Mouse (Mus musculus): ENCODE results near the gene Csf2ra. TPM values are rescaled to one million over a fixed set of nuclear protein-coding genes. Genes with fewer than 3 reads are reported as not detected.
A peak's percentile ranks its signal among the peaks of the same experiment; 100 is the strongest.
"Not testable (repeated sequence)": the region's sequence is repeated elsewhere in the genome, so short reads cannot be mapped to it uniquely, and the experiment has no call there.

The Csf2ra gene
- 192 and 203 TPM in 2 replicates for polyA plus RNA-seq (2012; rRNA removed)

DNA sequence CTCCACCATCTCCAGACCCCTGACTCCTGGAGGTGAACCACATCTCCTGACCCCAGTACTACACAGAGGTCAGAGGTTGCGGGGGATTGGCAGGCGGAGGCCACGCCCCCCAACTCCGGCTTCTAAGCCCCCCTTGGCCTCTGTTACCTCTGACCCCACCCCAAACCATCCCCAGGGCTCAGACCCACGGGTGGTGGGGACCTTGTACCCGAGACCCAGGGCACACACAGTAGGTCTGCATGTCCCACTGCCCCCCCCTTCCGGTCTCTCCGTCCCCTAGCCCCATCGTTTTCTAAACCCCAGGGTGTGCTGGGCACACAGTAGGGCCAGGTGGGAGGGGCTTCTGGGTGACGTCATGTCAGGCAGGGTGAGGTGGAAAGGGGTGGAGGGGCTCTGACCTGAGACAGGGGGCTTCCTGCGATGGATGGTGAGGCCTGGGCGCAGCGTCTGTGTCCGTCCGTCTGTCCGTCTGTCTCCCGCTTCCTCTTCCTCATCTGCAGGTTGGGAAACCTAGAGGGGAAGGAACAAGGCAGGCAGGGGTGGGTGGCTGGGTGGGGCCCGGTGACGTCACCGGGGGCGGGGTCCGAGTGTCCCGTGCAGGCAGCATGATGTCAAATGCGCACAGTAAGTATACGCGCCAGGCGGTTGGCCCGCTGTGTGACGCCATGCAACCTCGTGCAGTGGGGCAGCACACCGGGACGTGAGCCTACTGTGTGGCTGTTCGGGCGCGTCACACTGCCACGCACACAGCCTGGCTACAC lies at the start of gene Csf2ra:
Csf2ra (minus strand) TSS at position 489 of the 761 bp plus-strand sequence.
- no peak for TF ChIP-seq CTCF (IDR thresholded peaks at IDR 0.05; ENCODE audit: borderline replicate concordance, extremely low read depth, insufficient read depth, insufficient read length)
- TF ChIP-seq POLR2A (IDR thresholded peaks at IDR 0.05; ENCODE audit: borderline replicate concordance, extremely low read depth, insufficient read depth, insufficient read length, poor library complexity, severe bottlenecking), result no peak
- peak; percentile 11 for DNase-seq (ENCODE audit: low read depth)

DNA sequence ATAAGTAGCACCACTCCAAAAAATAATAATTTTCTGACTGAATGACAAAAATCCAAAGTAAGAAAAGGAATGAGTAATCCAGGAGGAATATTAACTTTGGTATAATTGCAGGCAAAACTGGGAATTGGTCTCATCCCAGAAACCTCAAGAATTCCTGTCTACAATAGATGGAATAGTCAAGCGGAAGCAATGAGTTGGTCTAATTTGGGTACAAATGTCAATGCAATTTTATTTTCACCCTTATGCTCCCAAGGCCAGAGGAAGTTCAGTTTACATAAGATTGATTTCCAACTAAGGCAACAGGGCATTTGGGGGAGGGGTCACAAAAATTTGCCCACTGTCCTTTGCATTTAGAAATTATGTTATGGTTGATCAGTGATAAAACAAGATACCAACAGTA lies 47.2 kb upstream of the Csf2ra start:
- no peak for DNase-seq (ENCODE audit: low read depth)
- TF ChIP-seq POLR2A (IDR thresholded peaks at IDR 0.05; ENCODE audit: borderline replicate concordance, extremely low read depth, insufficient read depth, insufficient read length, poor library complexity, severe bottlenecking) (no peak), CTCF (IDR thresholded peaks at IDR 0.05; ENCODE audit: borderline replicate concordance, extremely low read depth, insufficient read depth, insufficient read length) (no peak)

DNA sequence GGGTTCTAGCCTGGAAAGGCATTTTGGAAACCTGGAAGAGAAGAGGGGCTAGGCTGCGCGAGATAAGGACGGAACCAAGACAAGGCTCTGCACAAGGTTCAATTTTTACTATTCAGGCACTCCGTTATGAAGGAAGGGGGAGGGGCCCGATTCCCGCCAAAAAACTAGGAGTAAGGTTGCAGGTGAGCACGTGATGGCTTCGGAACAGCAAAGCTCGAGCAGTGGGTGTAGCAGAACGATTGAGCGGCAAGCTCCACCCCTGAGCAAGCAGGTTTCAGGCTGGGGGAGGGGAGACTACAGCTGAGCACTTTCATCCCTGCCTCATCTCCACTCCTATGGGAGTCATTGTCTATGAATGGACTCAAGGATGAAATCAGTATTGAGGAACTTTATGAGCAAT lies 40.9 kb upstream of the Csf2ra start:
- DNase-seq (ENCODE audit: low read depth), result not testable (repeated sequence)

DNA sequence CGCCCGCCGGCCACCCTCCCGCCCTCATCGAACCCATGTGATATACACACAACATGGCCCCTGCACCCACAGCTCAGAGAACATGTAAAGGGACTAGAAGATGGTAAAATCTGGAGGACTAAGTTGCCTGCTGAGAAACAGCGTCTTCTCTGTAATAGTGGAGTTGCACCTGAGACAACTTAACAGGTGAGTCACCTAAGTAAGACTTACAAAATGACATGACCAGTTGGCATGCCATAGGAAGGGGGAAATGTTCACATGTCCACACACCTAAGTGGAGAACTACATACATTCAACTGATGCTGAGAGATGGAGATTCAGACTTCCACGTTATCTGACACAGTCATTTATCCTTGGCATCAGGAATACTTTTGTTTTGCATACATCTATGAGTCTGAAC lies 38.9 kb upstream of the Csf2ra start:
- peak; percentile 18 for DNase-seq (ENCODE audit: low read depth)
- TF ChIP-seq CTCF (IDR thresholded peaks at IDR 0.05; ENCODE audit: borderline replicate concordance, extremely low read depth, insufficient read depth, insufficient read length) (no peak), POLR2A (IDR thresholded peaks at IDR 0.05; ENCODE audit: borderline replicate concordance, extremely low read depth, insufficient read depth, insufficient read length, poor library complexity, severe bottlenecking) (no peak)

DNA sequence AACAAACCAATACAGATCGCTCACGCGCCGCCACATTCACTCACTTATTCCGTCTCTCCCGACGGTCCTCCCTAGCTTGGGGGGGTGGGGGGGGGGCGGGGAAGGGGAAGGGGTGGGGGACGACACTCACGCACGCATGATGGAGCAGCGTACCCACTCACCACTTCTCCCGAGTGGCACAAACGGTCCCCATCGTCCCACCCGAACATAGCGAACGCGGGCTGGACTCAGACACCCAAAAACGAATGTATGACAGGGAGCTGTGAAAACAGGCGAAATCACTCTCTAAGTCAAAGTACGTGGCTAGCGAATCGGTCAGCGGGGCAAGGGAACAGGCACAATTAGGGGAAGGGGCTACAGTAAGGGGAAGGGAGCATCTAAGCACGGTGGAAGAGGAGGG lies 38.4 kb upstream of the Csf2ra start:
- TF ChIP-seq CTCF (IDR thresholded peaks at IDR 0.05; ENCODE audit: borderline replicate concordance, extremely low read depth, insufficient read depth, insufficient read length), result no peak
- no peak for TF ChIP-seq POLR2A (IDR thresholded peaks at IDR 0.05; ENCODE audit: borderline replicate concordance, extremely low read depth, insufficient read depth, insufficient read length, poor library complexity, severe bottlenecking)

DNA sequence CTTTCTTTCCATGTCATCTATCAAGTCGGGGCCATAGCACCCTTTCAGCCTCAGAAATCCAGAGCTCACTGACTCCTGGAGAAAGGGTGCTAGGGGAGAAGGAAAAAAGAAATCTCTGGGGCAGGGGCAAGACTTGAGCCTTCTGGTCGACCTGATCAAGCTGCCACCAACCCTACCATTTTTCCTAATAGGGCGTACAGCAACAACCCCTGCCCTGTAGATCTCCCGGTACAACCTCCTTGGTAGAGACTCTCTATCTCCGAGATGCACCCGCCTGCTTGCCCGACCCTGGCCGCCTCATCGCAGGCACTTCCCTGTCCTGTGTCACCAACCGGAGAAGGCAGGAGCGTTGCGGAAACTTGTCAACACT lies 38.0 kb upstream of the Csf2ra start:
- TF ChIP-seq CTCF (IDR thresholded peaks at IDR 0.05; ENCODE audit: borderline replicate concordance, extremely low read depth, insufficient read depth, insufficient read length) (no peak), POLR2A (IDR thresholded peaks at IDR 0.05; ENCODE audit: borderline replicate concordance, extremely low read depth, insufficient read depth, insufficient read length, poor library complexity, severe bottlenecking) (no peak)
- peak; percentile 59 for DNase-seq (ENCODE audit: low read depth)

More for the DNA sequence above, 38.4 kb upstream of the Csf2ra start:
- DNase-seq (ENCODE audit: low read depth), result peak; percentile 54

DNA sequence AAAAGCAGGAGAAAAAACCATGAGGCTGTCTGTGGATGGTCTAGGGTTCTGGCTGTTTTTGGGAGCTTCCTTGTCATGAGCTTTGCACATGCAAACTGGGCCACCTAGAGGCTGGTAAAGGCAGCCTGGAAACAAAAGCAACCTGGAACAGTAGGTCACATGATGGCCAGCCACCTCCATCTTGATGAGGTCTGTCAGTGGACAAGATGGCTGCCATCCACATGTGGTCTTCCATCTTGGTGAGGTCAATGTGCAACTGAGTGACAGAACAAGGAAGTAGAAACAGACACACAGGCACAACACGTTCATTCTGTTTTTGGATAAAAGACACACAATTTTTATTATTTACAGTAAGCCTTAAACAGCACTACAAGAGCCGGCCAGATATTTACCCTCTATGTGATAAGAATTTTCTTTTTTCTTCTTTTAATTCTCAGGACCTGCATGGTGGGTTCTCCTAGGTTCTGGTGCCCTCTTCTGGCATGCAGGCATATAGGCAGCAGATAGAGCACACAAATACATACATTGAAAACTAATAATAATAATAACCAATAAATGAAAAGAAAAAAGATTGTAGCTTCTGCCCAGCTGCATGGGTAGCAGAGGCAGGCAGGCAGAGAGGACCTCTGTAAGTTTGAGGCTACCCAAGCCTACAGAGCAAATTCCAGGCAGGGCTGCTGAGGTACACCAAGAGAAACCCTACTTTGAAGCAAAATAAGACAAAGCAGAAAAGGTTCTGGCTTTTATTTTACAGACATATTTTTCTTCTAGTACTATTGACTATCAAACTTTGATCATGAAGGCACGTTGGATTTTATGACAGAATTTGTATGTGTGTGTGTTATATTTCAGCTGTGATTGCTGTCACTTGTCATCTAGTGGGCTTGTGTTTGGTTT lies 37.4 kb upstream of the Csf2ra start:
- TF ChIP-seq POLR2A (IDR thresholded peaks at IDR 0.05; ENCODE audit: borderline replicate concordance, extremely low read depth, insufficient read depth, insufficient read length, poor library complexity, severe bottlenecking), result no peak
- TF ChIP-seq CTCF (IDR thresholded peaks at IDR 0.05; ENCODE audit: borderline replicate concordance, extremely low read depth, insufficient read depth, insufficient read length), result peak; percentile 47; the same call in 1 of the 2 replicates
- DNase-seq (ENCODE audit: low read depth), result peak; percentile 89

DNA sequence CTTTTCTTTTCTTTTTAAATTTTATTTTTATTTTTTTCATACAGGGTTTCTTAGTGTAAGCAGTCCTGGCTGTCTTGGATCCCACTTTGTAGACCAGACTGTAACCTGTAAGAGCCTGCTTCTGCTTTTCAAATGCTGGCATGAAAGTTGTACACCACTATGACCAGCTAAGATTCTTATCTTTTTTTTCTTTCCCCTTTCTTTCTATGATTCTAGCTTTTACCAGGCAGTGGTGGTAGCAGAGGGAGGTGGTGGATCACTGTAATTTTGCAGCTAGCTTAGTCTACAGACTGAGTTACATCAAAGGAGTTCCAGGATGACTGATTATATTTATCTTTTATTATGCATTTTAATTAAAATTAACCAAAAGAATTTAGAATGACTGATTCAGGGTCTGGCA lies 36.7 kb upstream of the Csf2ra start:
- no peak for DNase-seq (ENCODE audit: low read depth)
- TF ChIP-seq POLR2A (IDR thresholded peaks at IDR 0.05; ENCODE audit: borderline replicate concordance, extremely low read depth, insufficient read depth, insufficient read length, poor library complexity, severe bottlenecking), result no peak
- TF ChIP-seq CTCF (IDR thresholded peaks at IDR 0.05; ENCODE audit: borderline replicate concordance, extremely low read depth, insufficient read depth, insufficient read length), result no peak

DNA sequence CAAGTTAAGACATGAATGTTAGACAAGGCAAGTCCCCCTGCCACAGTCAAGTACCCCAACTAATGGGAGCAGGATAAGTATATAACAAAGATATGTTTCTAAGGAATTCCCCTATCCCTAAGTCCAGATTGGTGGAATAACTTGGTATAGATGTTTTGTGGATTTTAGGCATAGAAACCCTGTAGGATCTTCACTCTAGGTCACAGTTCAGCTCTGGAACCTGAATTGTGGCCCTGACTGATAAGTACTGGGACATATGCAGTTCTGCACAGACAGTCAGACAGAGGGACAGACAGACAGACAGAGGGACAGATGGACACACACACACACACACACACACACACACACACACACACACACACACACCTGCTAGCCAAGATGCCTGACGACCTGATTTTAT lies 36.0 kb upstream of the Csf2ra start:
- no peak for TF ChIP-seq CTCF (IDR thresholded peaks at IDR 0.05; ENCODE audit: borderline replicate concordance, extremely low read depth, insufficient read depth, insufficient read length)
- no peak for TF ChIP-seq POLR2A (IDR thresholded peaks at IDR 0.05; ENCODE audit: borderline replicate concordance, extremely low read depth, insufficient read depth, insufficient read length, poor library complexity, severe bottlenecking)
- peak; percentile 60 for DNase-seq (ENCODE audit: low read depth)

DNA sequence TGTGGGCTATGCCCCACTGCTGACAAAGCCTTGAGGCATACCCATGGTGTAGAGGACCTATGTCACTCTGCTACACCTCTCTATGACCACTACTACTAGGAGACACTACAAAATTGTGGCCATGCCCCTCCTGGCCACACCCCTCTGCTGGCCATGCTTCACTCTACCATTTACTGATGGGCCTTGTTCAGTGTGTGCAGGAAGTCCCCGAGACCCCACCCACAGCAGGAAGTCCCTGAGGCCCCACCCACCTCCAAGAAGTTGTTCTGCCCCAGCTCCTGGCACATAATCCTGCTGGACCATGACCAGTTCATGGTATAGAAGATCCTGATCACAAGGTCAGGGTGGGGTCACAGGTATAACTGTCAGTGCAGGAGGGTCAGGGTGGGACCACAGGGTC lies 33.0 kb upstream of the Csf2ra start:
- no peak for TF ChIP-seq POLR2A (IDR thresholded peaks at IDR 0.05; ENCODE audit: borderline replicate concordance, extremely low read depth, insufficient read depth, insufficient read length, poor library complexity, severe bottlenecking)
- no peak for TF ChIP-seq CTCF (IDR thresholded peaks at IDR 0.05; ENCODE audit: borderline replicate concordance, extremely low read depth, insufficient read depth, insufficient read length)
- DNase-seq (ENCODE audit: low read depth), result no peak

DNA sequence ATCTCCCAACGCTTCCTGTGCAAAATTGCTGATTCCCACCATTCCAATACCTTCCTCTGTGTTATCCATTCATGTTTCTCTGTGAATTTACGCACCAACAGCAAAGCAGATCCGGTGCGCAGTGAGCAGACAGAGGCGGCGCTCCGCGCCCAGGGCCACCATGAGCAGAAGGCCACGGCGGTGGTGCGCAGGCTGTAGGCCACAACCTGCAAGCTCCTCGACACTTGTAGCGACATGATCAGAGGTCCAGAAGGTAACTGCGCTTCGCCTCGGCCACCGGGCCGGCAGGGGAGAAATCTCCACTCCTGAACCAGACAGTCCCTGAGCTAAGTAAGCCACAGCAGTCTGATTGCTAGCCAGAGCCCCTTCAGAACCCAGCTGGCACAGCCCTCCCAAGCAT lies 29.5 kb upstream of the Csf2ra start:
- TF ChIP-seq POLR2A (IDR thresholded peaks at IDR 0.05; ENCODE audit: borderline replicate concordance, extremely low read depth, insufficient read depth, insufficient read length, poor library complexity, severe bottlenecking), result no peak
- no peak for TF ChIP-seq CTCF (IDR thresholded peaks at IDR 0.05; ENCODE audit: borderline replicate concordance, extremely low read depth, insufficient read depth, insufficient read length)
- no peak for DNase-seq (ENCODE audit: low read depth)
